Mouse (Mus musculus) kidney, embryonic 16.5 days (tissue): ENCODE measurements around the gene Klhl30. TPM values are rescaled to one million over a fixed set of nuclear protein-coding genes. Genes with fewer than 3 reads are reported as not detected.

Source experiments
- ATAC-seq: fragments of 200-750 bp; cut with Nextera tagmentation; 2 replicates; pipeline ENCODE4 v1.8.0; 2017; ENCODE audit warnings: moderate TSS enrichment; ENCODE audit not compliant: low FRiP score, low TSS enrichment
- H3K27ac ChIP-seq: fragments of 300-500 bp; sonication (generic); 2 replicates; pipeline ENCODE4 v1.5.1; 2014; ENCODE audit warnings: low read length
- H3K27me3 ChIP-seq: fragments of 300-500 bp; sonication (generic); 2 replicates; pipeline ENCODE4 v1.6.1; 2014; ENCODE audit warnings: low read length, control low read depth, mixed read lengths; ENCODE audit not compliant: insufficient read depth
- H3K36me3 ChIP-seq: fragments of 300-500 bp; sonication (generic); 2 replicates; pipeline ENCODE4 v1.6.1; 2014; ENCODE audit warnings: low read length, control low read depth, mixed read lengths; ENCODE audit not compliant: insufficient read depth
- H3K4me1 ChIP-seq: fragments of 300-500 bp; sonication (generic); 2 replicates; pipeline ENCODE4 v1.6.1; 2014; ENCODE audit warnings: low read length, control low read depth, mixed read lengths; ENCODE audit not compliant: insufficient read depth
- H3K4me2 ChIP-seq: fragments of 300-500 bp; sonication (generic); replicated peaks from 2 replicates; pipeline ENCODE4 v1.6.1; 2014; ENCODE audit warnings: low read depth, low read length
- H3K4me3 ChIP-seq: fragments of 300-500 bp; sonication (generic); 2 replicates; pipeline ENCODE4 v1.5.1; 2014; ENCODE audit warnings: mild to moderate bottlenecking, low read length
- H3K9ac ChIP-seq: fragments of 300-500 bp; sonication (generic); replicated peaks from 2 replicates; pipeline ENCODE4 v1.6.1; 2014; ENCODE audit warnings: low read length
- H3K9me3 ChIP-seq: fragments of 300-500 bp; sonication (generic); 2 replicates; pipeline ENCODE4 v1.6.1; 2016; ENCODE audit warnings: low read length, control low read depth
- WGBS: fragments of 180-500 bp; shearing (Covaris S2); extraction: QIAGEN DNeasy Blood & Tissue Kit; methylation state at CpG from one replicate; pipeline ENCODE4 v1.1.7; 2014; 5-methylcytosine and 5-hydroxymethylcytosine counted together
- polyA plus RNA-seq: library from polyadenylated mRNA; unstranded; fragments of >200 nt; fragmentation: Nextera tagmentation; extraction: Ambion mirVana; gene quantifications from 2 replicates; pipeline ENCODE4 v1.2.1, GENCODE M21; 2015

The Klhl30 gene
- polyA plus RNA-seq, 1 experiment from 2014 or later, result 0.29 TPM

- Histone ChIP-seq H3K27ac (no peak overlapping the region), H3K4me1 (no peaks in the 10 kb centered on the region), H3K9me3 (no peaks in the 10 kb centered on the region), H3K4me2 (no peak overlapping the region), H3K27me3 (no peaks in the 10 kb centered on the region), H3K9ac (no peak overlapping the region), H3K36me3 (no peaks in the 10 kb centered on the region), H3K4me3 (no peak overlapping the region)
- ATAC-seq, result no peak
- WGBS, result 83% methylated on average over 11 of the region's 11 CpGs
Observed at GRCm38 (mm10) chr1:91356105-91356504, 5.3 kb downstream of the Klhl30 start.

DNA sequence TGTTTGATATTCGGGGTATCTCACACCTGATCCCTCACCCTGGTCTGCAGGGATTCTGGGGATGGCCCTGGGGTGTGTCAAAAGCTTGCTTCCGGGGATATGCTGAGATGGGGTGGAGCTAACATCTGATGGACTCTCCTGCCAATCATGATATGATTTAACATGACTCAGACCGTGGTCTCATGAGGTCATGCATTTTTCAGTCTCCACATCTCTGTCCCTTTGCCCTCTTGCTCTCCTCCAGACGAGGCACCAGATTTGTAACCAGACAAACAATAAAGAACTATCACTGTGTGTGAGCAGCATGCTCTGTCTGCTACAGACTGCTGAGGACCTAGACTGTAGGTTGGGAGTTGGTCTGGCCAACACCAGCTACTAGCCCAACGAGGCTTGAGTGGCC, 11.3 kb downstream of the Klhl30 start:
- WGBS, result 80% methylated on average over 5 of the region's 5 CpGs
- Histone ChIP-seq H3K4me3 (no peak overlapping the region), H3K9ac (no peak overlapping the region), H3K36me3 (no peaks in the 10 kb centered on the region), H3K4me2 (no peak overlapping the region), H3K27me3 (peaks cover 3% of the 10 kb centered on the region; the same call in 1 of the 2 replicates), H3K27ac (no peak overlapping the region), H3K4me1 (peaks cover 16% of the 10 kb centered on the region), H3K9me3 (peaks cover 9% of the 10 kb centered on the region; the same call in 1 of the 2 replicates)
- no peak for ATAC-seq

GRCm38 (mm10) chr1:91364822-91365644, 14.2 kb downstream of the Klhl30 start:
- peaks cover 9% of the 10 kb centered on the region; the same call in 1 of the 2 replicates for H3K9me3 ChIP-seq
- H3K9ac ChIP-seq, result no peak overlapping the region
- H3K4me1 ChIP-seq, result peaks cover 16% of the 10 kb centered on the region
- no peak overlapping the region for H3K4me3 ChIP-seq
- no peaks in the 10 kb centered on the region for H3K36me3 ChIP-seq
- no peak for ATAC-seq
- 72% methylated on average over 16 of the region's 16 CpGs for WGBS
- peaks cover 3% of the 10 kb centered on the region; the same call in 1 of the 2 replicates for H3K27me3 ChIP-seq
- H3K4me2 ChIP-seq, result no peak overlapping the region
- H3K27ac ChIP-seq, result no peak overlapping the region

DNA sequence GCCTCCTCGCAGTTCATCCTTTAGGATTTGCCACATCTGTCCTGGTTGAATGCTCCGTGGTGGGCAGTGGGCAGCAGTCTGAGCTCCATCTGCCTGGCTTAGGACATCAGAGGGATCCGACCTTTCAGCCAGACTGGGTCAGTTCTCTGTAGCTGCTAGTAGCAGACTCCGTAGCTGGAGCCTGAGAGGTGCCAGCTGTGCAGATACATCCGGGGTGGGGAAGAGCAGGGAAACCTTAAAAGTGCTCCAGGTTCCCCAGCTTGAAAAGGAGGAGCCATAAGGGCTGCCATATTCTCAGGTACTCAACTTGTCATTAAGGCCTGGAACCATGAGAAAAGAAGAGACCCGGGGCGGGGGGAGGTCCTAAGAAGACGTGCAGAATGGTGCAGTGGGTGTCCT, 15.0 kb downstream of the Klhl30 start:
- no peak overlapping the region for H3K27ac ChIP-seq
- peak overlapping the region; percentile 77; the same call in 1 of the 2 replicates for H3K9ac ChIP-seq
- 0 out of 2 replicates have a peak, but pooled peaks have one; percentile 16 for ATAC-seq
- H3K36me3 ChIP-seq, result peaks cover 6% of the 10 kb centered on the region; the same call in 1 of the 2 replicates
- H3K4me3 ChIP-seq, result peak overlapping the region; percentile 42
- peaks cover 9% of the 10 kb centered on the region; the same call in 1 of the 2 replicates for H3K9me3 ChIP-seq
- 22% methylated on average over 8 of the region's 8 CpGs for WGBS
- H3K4me2 ChIP-seq, result peak overlapping the region; percentile 88
- peaks cover 16% of the 10 kb centered on the region for H3K4me1 ChIP-seq
- H3K27me3 ChIP-seq, result peaks cover 3% of the 10 kb centered on the region; the same call in 1 of the 2 replicates

DNA sequence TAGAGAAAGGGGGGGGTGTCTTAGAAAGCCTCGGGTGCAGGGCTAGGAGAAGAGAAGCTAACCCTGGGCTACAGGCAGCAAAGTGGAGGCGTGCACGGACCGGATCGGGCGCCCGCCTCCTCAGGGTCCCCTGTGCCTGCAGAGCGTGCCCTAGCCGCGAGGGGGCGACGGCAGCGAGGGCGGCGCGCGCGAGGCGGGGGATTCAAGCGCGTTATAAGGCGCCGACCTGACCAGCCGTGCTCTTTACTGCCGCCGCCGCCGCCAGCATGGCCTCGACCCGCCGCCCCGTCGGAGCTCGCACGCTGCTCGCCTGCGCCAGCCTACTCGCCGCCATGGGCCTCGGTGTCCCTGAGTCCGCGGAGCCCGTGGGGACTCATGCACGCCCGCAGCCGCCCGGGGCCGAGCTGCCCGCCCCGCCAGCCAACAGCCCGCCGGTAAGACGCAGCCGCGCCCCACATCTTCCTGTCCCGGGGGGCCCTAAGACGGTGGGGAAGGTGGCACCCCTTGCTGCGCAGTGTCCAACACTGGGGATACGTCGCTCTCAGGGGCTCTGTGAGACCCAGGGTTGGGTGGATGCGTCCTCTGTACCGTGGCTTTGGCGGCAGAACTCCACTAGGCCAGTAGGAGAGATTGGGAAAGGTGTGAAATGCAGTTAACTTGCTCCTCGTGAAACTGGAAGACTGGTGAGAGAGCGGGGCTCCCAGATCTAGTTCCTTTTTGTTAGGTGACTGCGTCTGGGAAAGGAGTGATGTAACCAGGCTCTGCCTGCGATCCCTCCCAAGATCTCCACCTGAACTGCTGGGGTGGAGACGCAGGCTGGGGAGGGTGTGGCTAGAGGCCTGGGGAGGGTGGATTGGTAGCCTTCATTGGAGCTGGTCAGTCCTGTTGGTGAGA, 15.6 kb downstream of the Klhl30 start, which contains the start of gene Erfe:
Gene Erfe, plus strand, starts transcription at position 216 of the 894 bp plus-strand sequence.
- Histone ChIP-seq H3K4me2 (peak within 1 kb of the TSS; percentile 88), H3K9ac (peak within 1 kb of the TSS; percentile 77), H3K9me3 (peaks cover 9% of the 10 kb centered on the region; the same call in 1 of the 2 replicates), H3K4me3 (peak within 1 kb of the TSS; percentile 42), H3K27me3 (peaks cover 3% of the 10 kb centered on the region; the same call in 1 of the 2 replicates), H3K27ac (no peak within 1 kb of the TSS), H3K4me1 (peaks cover 16% of the 10 kb centered on the region), H3K36me3 (peaks cover 11% of the 10 kb centered on the region; the same call in 1 of the 2 replicates)
- ATAC-seq, result peak; percentile 58
- WGBS, result under 1% methylated on average over 68 of the region's 68 CpGs

DNA sequence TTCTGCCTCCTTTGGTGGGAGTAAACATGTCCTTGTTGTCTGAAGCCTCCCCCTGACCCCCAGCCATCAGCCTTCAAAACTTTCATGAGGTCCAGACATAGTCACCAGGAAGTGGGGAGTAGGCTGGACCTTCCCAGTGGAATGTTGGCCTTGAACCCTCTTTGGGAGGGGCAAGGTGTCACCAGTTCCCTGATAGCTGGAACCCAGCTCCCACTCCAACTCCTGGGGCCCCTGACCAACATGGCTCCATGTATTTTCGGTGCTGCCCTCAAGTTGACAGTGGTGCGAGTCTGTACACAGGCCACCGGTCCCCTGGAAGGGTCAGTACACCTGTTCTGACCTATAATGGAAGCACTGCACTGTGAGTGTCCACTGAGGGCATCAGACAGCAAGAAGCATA, 16.5 kb downstream of the Klhl30 start:
- H3K4me2 ChIP-seq, result 0 out of 2 replicates have a peak overlapping the region, but pooled peaks have one; percentile 88
- H3K27ac ChIP-seq, result no peak overlapping the region
- H3K27me3 ChIP-seq, result peaks cover 3% of the 10 kb centered on the region; the same call in 1 of the 2 replicates
- peaks cover 16% of the 10 kb centered on the region for H3K4me1 ChIP-seq
- no peak overlapping the region for H3K9ac ChIP-seq
- peaks cover 9% of the 10 kb centered on the region; the same call in 1 of the 2 replicates for H3K9me3 ChIP-seq
- no peak for ATAC-seq
- H3K4me3 ChIP-seq, result no peak overlapping the region
- WGBS, result 93% methylated on average over 3 of the region's 3 CpGs
- peaks cover 19% of the 10 kb centered on the region for H3K36me3 ChIP-seq

DNA sequence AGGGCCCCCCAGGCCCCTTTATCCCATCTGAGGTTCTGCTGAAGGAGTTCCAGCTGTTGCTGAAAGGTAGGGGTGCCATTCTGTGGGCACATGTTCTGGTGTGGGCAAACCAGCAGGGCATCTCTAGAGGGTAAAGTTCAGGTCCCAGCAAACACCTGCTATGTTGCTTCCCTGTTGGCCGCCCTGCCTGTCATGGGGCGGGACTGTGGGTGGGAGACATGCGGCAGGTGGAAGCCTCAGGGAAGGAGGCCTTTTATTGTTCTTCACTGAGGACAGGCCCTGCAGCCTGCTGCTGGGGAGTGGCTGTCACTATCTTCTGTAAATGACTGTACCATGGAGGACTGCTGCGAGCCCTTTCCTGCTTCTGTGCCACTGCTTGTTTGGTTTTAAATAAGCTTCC, 18.6 kb downstream of the Klhl30 start:
- H3K9ac ChIP-seq, result no peak overlapping the region
- H3K4me3 ChIP-seq, result no peak overlapping the region
- no peak overlapping the region for H3K4me2 ChIP-seq
- ATAC-seq, result no peak
- H3K9me3 ChIP-seq, result peaks cover 2% of the 10 kb centered on the region; the same call in 1 of the 2 replicates
- H3K36me3 ChIP-seq, result peaks cover 39% of the 10 kb centered on the region
- WGBS, result 61% methylated on average over 4 of the region's 4 CpGs
- H3K27ac ChIP-seq, result no peak overlapping the region
- H3K4me1 ChIP-seq, result peaks cover 16% of the 10 kb centered on the region
- peaks cover 3% of the 10 kb centered on the region; the same call in 1 of the 2 replicates for H3K27me3 ChIP-seq

- peaks cover 16% of the 10 kb centered on the region for H3K4me1 ChIP-seq
- no peak overlapping the region for H3K4me2 ChIP-seq
- H3K9ac ChIP-seq, result no peak overlapping the region
- H3K36me3 ChIP-seq, result peaks cover 46% of the 10 kb centered on the region
- H3K4me3 ChIP-seq, result no peak overlapping the region
- peaks cover 3% of the 10 kb centered on the region; the same call in 1 of the 2 replicates for H3K27me3 ChIP-seq
- H3K9me3 ChIP-seq, result no peaks in the 10 kb centered on the region
- no peak for ATAC-seq
- 85% methylated on average over 23 of the region's 23 CpGs for WGBS
- no peak overlapping the region for H3K27ac ChIP-seq
Observed at GRCm38 (mm10) chr1:91370055-91370454, 19.2 kb downstream of the Klhl30 start.

DNA sequence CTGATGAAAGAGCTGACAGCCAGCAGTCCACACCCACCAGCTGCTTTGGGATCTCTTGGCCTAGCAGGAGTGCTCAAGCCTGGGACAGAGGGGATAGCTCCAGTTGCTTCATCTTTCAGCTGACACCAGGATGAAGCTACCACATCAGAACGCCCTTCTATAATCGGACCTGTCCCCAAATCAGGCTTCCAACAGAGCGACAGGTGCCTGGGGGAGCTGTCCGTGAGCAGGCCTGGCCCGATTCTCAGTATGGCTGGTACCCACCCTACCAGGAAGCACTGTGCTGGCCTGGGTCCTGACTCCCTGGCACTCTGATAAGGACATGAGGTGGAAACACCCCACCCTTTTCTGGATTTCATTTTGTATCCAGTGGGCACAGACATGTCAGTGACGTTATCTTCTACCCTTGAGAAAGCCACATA, 22.6 kb downstream of the Klhl30 start:
- H3K4me2 ChIP-seq, result no peak overlapping the region
- H3K4me1 ChIP-seq, result no peaks in the 10 kb centered on the region
- H3K27ac ChIP-seq, result no peak overlapping the region
- WGBS, result 88% methylated on average over 6 of the region's 6 CpGs
- no peak for ATAC-seq
- no peak overlapping the region for H3K9ac ChIP-seq
- peaks cover 76% of the 10 kb centered on the region for H3K36me3 ChIP-seq
- H3K4me3 ChIP-seq, result no peak overlapping the region
- no peaks in the 10 kb centered on the region for H3K27me3 ChIP-seq
- H3K9me3 ChIP-seq, result no peaks in the 10 kb centered on the region
